Mouse (Mus musculus) ovary, postnatal 36 days (tissue): Measurements from ENCODE around the gene Cdh3.
A peak's percentile ranks its signal among the peaks of the same experiment; 100 is the strongest.

Source experiments
- DNase-seq: peaks from one replicate; pipeline ENCODE4 v3.0.0; 2022; ENCODE audit warnings: low spot score, mixed read lengths

Gene Cdh3

GRCm38 (mm10) chr8:106510365-106510975 is at the start of gene Cdh3:
TSS of gene Cdh3 (plus strand) at chr8:106510891.
- peak; percentile 53 for DNase-seq

GRCm38 (mm10) chr8:106462131-106462530 is 48.6 kb upstream of the Cdh3 start:
- no peak for DNase-seq

GRCm38 (mm10) chr8:106463795-106464194 is 46.9 kb upstream of the Cdh3 start:
- no peak for DNase-seq

- no peak for DNase-seq
Measured at GRCm38 (mm10) chr8:106469485-106469884, 41.2 kb upstream of the Cdh3 start.

- no peak for DNase-seq
Measured at GRCm38 (mm10) chr8:106474001-106474400, 36.7 kb upstream of the Cdh3 start.

GRCm38 (mm10) chr8:106500018-106500685 is 10.5 kb upstream of the Cdh3 start, which contains the start of gene 6030452D12Rik:
TSS of gene 6030452D12Rik (plus strand) at chr8:106500522.
- no peak for DNase-seq

GRCm38 (mm10) chr8:106504241-106504640 is 6.5 kb upstream of the Cdh3 start:
- no peak for DNase-seq

GRCm38 (mm10) chr8:106505328-106505965 is 5.2 kb upstream of the Cdh3 start:
- DNase-seq = no peak

- no peak for DNase-seq
Measured at GRCm38 (mm10) chr8:106506106-106506505, 4.6 kb upstream of the Cdh3 start.

GRCm38 (mm10) chr8:106507761-106508331 is 2.8 kb upstream of the Cdh3 start:
- DNase-seq = peak; percentile 48

- DNase-seq = no peak
Measured at GRCm38 (mm10) chr8:106508456-106508855, 2.2 kb upstream of the Cdh3 start.

GRCm38 (mm10) chr8:106509079-106509780 is 1.5 kb upstream of the Cdh3 start:
- DNase-seq = no peak

- no peak for DNase-seq
Measured at GRCm38 (mm10) chr8:106511065-106511501, 392 bp downstream of the Cdh3 start.

GRCm38 (mm10) chr8:106511531-106512041 is 895 bp downstream of the Cdh3 start:
- DNase-seq = no peak

GRCm38 (mm10) chr8:106512475-106513150 is 1.9 kb downstream of the Cdh3 start:
- no peak for DNase-seq

GRCm38 (mm10) chr8:106515946-106516479 is 5.3 kb downstream of the Cdh3 start:
- DNase-seq = no peak

GRCm38 (mm10) chr8:106516581-106516980 is 5.9 kb downstream of the Cdh3 start:
- no peak for DNase-seq

- no peak for DNase-seq
Measured at GRCm38 (mm10) chr8:106518763-106519162, 8.1 kb downstream of the Cdh3 start.

GRCm38 (mm10) chr8:106520578-106520977 is 9.9 kb downstream of the Cdh3 start:
- DNase-seq = no peak

GRCm38 (mm10) chr8:106521845-106522244 is 11.2 kb downstream of the Cdh3 start:
- DNase-seq = no peak

GRCm38 (mm10) chr8:106526725-106527124 is 16.0 kb downstream of the Cdh3 start:
- no peak for DNase-seq
